Mouse (Mus musculus) lung, embryonic 14.5 days (tissue): Measurements from ENCODE around the gene Ckb. TPM values are rescaled to one million over a fixed set of nuclear protein-coding genes. Genes with fewer than 3 reads are reported as not detected.

Experiments used
- ATAC-seq: fragments of 200-750 bp; cut with Nextera tagmentation; 2 replicates; pipeline ENCODE4 v1.8.0; 2017; ENCODE audit warnings: mild to moderate bottlenecking, moderate TSS enrichment, moderate library complexity; ENCODE audit not compliant: insufficient read depth
- DNase-seq: peaks from one replicate; pipeline ENCODE4 v3.0.0-alpha.2; 2015
- H3K27ac ChIP-seq: fragments of 300-500 bp; sonication (generic); 2 replicates; pipeline ENCODE4 v1.5.1; 2014; ENCODE audit warnings: low read depth, mild to moderate bottlenecking, moderate library complexity
- H3K27me3 ChIP-seq: fragments of 300-500 bp; sonication (generic); 2 replicates; pipeline ENCODE4 v1.6.1; 2014; ENCODE audit warnings: low read length, control low read depth; ENCODE audit not compliant: insufficient read depth
- H3K36me3 ChIP-seq: fragments of 300-500 bp; sonication (generic); 2 replicates; pipeline ENCODE4 v1.6.1; 2014; ENCODE audit warnings: control low read depth; ENCODE audit not compliant: insufficient read depth
- H3K4me1 ChIP-seq: fragments of 300-500 bp; sonication (generic); 2 replicates; pipeline ENCODE4 v1.6.1; 2014; ENCODE audit warnings: antibody characterized with exemption, control low read depth; ENCODE audit not compliant: insufficient read depth
- H3K4me2 ChIP-seq: fragments of 300-500 bp; sonication (generic); 2 replicates; pipeline ENCODE4 v1.6.1; 2014; ENCODE audit warnings: mild to moderate bottlenecking
- H3K4me3 ChIP-seq: fragments of 300-500 bp; sonication (generic); 2 replicates; pipeline ENCODE4 v1.5.1; 2014; ENCODE audit warnings: low read depth, low read length
- H3K9ac ChIP-seq: fragments of 300-500 bp; sonication (generic); 2 replicates; pipeline ENCODE4 v1.6.1; 2014
- H3K9me3 ChIP-seq: fragments of 300-500 bp; sonication (generic); 2 replicates; pipeline ENCODE4 v1.6.1; 2016; ENCODE audit warnings: low read depth, low read length, control low read depth
- CTCF ChIP-seq: IDR thresholded peaks from 2 replicates; pipeline ENCODE4 v1.5.1; 2016; ENCODE audit warnings: antibody characterized with exemption, low read depth
- WGBS: fragments of 180-500 bp; shearing (Covaris S2); extraction: QIAGEN DNeasy Blood & Tissue Kit; methylation state at CpG from one replicate; pipeline ENCODE4 v1.1.7; 2014; 5-methylcytosine and 5-hydroxymethylcytosine counted together
- polyA plus RNA-seq: library from polyadenylated mRNA; unstranded; fragments of >200 nt; fragmentation: Nextera tagmentation; extraction: Ambion mirVana; gene quantifications from 2 replicates; pipeline ENCODE4 v1.2.1, GENCODE M21; 2014

The Ckb gene
- polyA plus RNA-seq, 1 experiment from 2014 or later, result 217 TPM

GRCm38 (mm10) chr12:111675797-111676580 lies 3.9 kb upstream of the Ckb start:
- H3K4me3 ChIP-seq, result no peak overlapping the region
- TF ChIP-seq CTCF, result no peak
- no peak overlapping the region for H3K4me2 ChIP-seq
- no peaks in the 10 kb centered on the region for H3K9me3 ChIP-seq
- WGBS, result 81% methylated on average over 6 of the region's 6 CpGs
- H3K27me3 ChIP-seq, result peaks cover 29% of the 10 kb centered on the region
- peaks cover 7% of the 10 kb centered on the region; the same call in 1 of the 2 replicates for H3K36me3 ChIP-seq
- no peak for DNase-seq
- no peak overlapping the region for H3K9ac ChIP-seq
- peaks cover 6% of the 10 kb centered on the region for H3K4me1 ChIP-seq
- no peak overlapping the region for H3K27ac ChIP-seq
- no peak for ATAC-seq

GRCm38 (mm10) chr12:111674850-111675486 lies 2.8 kb upstream of the Ckb start:
- Histone ChIP-seq H3K27me3 (peaks cover 39% of the 10 kb centered on the region), H3K4me2 (no peak overlapping the region), H3K9ac (no peak overlapping the region), H3K9me3 (no peaks in the 10 kb centered on the region), H3K36me3 (no peaks in the 10 kb centered on the region), H3K4me1 (peaks cover 6% of the 10 kb centered on the region), H3K27ac (no peak overlapping the region), H3K4me3 (no peak overlapping the region)
- DNase-seq, result no peak
- WGBS, result 54% methylated on average over 2 of the region's 2 CpGs
- ATAC-seq, result no peak
- no peak for TF ChIP-seq CTCF

GRCm38 (mm10) chr12:111672581-111672980 lies 443 bp upstream of the Ckb start:
- Histone ChIP-seq H3K9ac (peak overlapping the region; percentile 52; the same call in 1 of the 2 replicates), H3K4me1 (peaks cover 10% of the 10 kb centered on the region), H3K27me3 (peaks cover 40% of the 10 kb centered on the region), H3K36me3 (no peaks in the 10 kb centered on the region), H3K4me3 (peak overlapping the region; percentile 56), H3K9me3 (no peaks in the 10 kb centered on the region), H3K27ac (no peak overlapping the region), H3K4me2 (peak overlapping the region; percentile 97)
- TF ChIP-seq CTCF, result no peak
- 11% methylated on average over 12 of the region's 12 CpGs for WGBS
- no peak for DNase-seq
- no peak; the same call in 1 of the 2 replicates for ATAC-seq

- WGBS, result under 1% methylated on average over 34 of the region's 34 CpGs
- Histone ChIP-seq H3K4me1 (peaks cover 10% of the 10 kb centered on the region), H3K36me3 (no peaks in the 10 kb centered on the region), H3K9ac (peak overlapping the region; percentile 52), H3K9me3 (no peaks in the 10 kb centered on the region), H3K27me3 (peaks cover 40% of the 10 kb centered on the region), H3K27ac (no peak overlapping the region), H3K4me3 (peak overlapping the region; percentile 56), H3K4me2 (peak overlapping the region; percentile 97)
- no peak for TF ChIP-seq CTCF
- ATAC-seq, result peak; percentile 9; the same call in 1 of the 2 replicates
- peak; percentile 66 for DNase-seq
Measured at GRCm38 (mm10) chr12:111671431-111671902, 671 bp downstream of the Ckb start.

- 0 out of 2 replicates have a peak, but pooled peaks have one; percentile 0 for ATAC-seq
- WGBS, result 2% methylated on average over 35 of the region's 35 CpGs
- peaks cover 10% of the 10 kb centered on the region for H3K4me1 ChIP-seq
Measured at GRCm38 (mm10) chr12:111670976-111671375, 1.2 kb downstream of the Ckb start.

GRCm38 (mm10) chr12:111670371-111670971 lies 1.7 kb downstream of the Ckb start:
- peaks cover 10% of the 10 kb centered on the region for H3K4me1 ChIP-seq

More at GRCm38 (mm10) chr12:111670976-111671375, 1.2 kb downstream of the Ckb start:
- no peak for TF ChIP-seq CTCF
- Histone ChIP-seq H3K27me3 (peaks cover 40% of the 10 kb centered on the region), H3K4me2 (peak overlapping the region; percentile 97), H3K36me3 (no peaks in the 10 kb centered on the region), H3K9me3 (no peaks in the 10 kb centered on the region), H3K9ac (peak overlapping the region; percentile 52), H3K27ac (no peak overlapping the region), H3K4me3 (peak overlapping the region; percentile 56)
- DNase-seq, result no peak

More at GRCm38 (mm10) chr12:111670371-111670971, 1.7 kb downstream of the Ckb start:
- H3K27me3 ChIP-seq, result peaks cover 40% of the 10 kb centered on the region
- H3K36me3 ChIP-seq, result no peaks in the 10 kb centered on the region
- H3K4me3 ChIP-seq, result peak overlapping the region; percentile 56
- peak overlapping the region; percentile 52 for H3K9ac ChIP-seq
- 14% methylated on average over 29 of the region's 29 CpGs for WGBS
- TF ChIP-seq CTCF, result no peak
- ATAC-seq (no peak), DNase-seq (peak; percentile 34)
- peak overlapping the region; percentile 97 for H3K4me2 ChIP-seq
- H3K9me3 ChIP-seq, result no peaks in the 10 kb centered on the region
- no peak overlapping the region for H3K27ac ChIP-seq
